ENCODE assay signal across 14 mouse cellular contexts in the genomic region with DNA sequence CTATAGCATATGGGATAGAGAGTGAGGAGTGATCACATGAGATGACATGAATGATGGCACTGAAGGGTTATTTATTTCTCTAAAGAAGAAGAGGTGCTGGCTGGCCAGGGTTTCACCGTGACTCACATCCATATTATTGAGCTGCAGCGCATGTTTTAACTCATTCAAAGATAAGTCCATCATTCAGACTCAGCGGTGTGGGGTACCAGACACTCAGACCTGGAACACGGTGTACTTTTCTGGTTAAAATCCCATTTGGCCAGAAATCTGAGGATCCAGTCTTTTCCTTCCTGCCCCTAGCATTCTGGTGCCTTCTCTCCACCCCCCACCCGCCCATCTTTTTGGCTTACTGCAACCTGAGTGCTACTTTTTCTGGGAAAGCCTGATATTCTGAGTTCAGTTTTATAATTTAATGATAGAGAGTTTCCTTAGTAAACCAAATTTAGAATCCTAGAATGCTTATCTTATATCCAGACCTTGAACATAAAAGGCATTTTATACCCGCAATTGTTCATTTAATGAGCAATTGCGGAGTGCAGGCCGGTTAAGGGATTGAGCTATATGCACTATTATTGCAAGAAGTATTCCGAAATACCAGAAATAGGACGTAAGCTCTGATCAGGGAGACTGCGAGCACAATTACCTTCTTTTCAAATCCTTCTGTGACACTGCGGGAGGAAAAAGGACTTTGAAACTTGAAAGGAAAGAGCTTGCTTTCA.
DNase-seq lines count a peak whose midpoint lies in the region; ATAC-seq lines count a peak whose summit lies in the region.
"Had no signal": no experiment of that assay in that cellular context is flagged by ENCODE, and none has a peak within 500 bp of the region (broad histone marks: within the 10 kb centered on the region; RNA-seq: fewer than 3 reads in every experiment).

No protein-coding gene starts in this region.

- peak overlapping the region; percentile 83 for H3K27ac ChIP-seq in hindbrain, embryonic 10.5 days
- no peak overlapping the region for H3K27ac ChIP-seq in hindbrain, embryonic 16.5 days (ENCODE audit: low read depth, low read length)
- peak overlapping the region; percentile 89 for H3K27ac ChIP-seq in forebrain, embryonic 10.5 days
- H3K27ac ChIP-seq in hindbrain, embryonic 15.5 days (replicated peaks), result peak overlapping the region; percentile 32
- peak overlapping the region; percentile 67 for H3K27ac ChIP-seq in midbrain, embryonic 14.5 days (replicated peaks; ENCODE audit: low read depth, low read length)
- H3K27ac ChIP-seq: embryonic facial prominence, embryonic 15.5 days had no signal

- no peak overlapping the region for H3K9ac ChIP-seq in hindbrain, embryonic 16.5 days (ENCODE audit: low read depth, low read length)
- no peak overlapping the region for H3K9ac ChIP-seq in hindbrain, embryonic 15.5 days
- H3K9ac ChIP-seq in midbrain, embryonic 14.5 days (replicated peaks; ENCODE audit: low read length), result no peak overlapping the region
- H3K9ac ChIP-seq: embryonic facial prominence, embryonic 15.5 days had no signal

- ATAC-seq in hindbrain, embryonic 16.5 days, result no peak
- no peak for ATAC-seq in hindbrain, embryonic 15.5 days (ENCODE audit: low FRiP score, low read depth)
- no peak; the same call in 1 of the 2 replicates for ATAC-seq in midbrain, embryonic 14.5 days (ENCODE audit: low FRiP score, low TSS enrichment)

- peaks cover 88% of the 10 kb centered on the region for H3K4me1 ChIP-seq in hindbrain, embryonic 10.5 days (replicated peaks)
- peaks cover 29% of the 10 kb centered on the region for H3K4me1 ChIP-seq in hindbrain, embryonic 16.5 days (ENCODE audit: control insufficient read depth, insufficient read depth, low read depth, low read length)
- H3K4me1 ChIP-seq in forebrain, embryonic 10.5 days, result peaks cover 100% of the 10 kb centered on the region
- H3K4me1 ChIP-seq in hindbrain, embryonic 15.5 days (replicated peaks), result peaks cover 45% of the 10 kb centered on the region
- H3K4me1 ChIP-seq in midbrain, embryonic 14.5 days (ENCODE audit: control insufficient read depth, insufficient read depth, low read length), result peaks cover 51% of the 10 kb centered on the region

- no peak overlapping the region for H3K4me2 ChIP-seq in hindbrain, embryonic 16.5 days (ENCODE audit: low read length)
- no peak overlapping the region for H3K4me2 ChIP-seq in hindbrain, embryonic 15.5 days
- peak overlapping the region; percentile 16 for H3K4me2 ChIP-seq in midbrain, embryonic 14.5 days (ENCODE audit: low read length)
- H3K4me2 ChIP-seq: embryonic facial prominence, embryonic 15.5 days; heart, embryonic 11.5 days had no signal

- no peaks in the 10 kb centered on the region for H3K27me3 ChIP-seq in hindbrain, embryonic 10.5 days (ENCODE audit: insufficient read depth, poor library complexity, severe bottlenecking)
- H3K27me3 ChIP-seq in hindbrain, embryonic 16.5 days (replicated peaks; ENCODE audit: control insufficient read depth, insufficient read depth, low read length), result no peaks in the 10 kb centered on the region
- H3K27me3 ChIP-seq in forebrain, embryonic 10.5 days (ENCODE audit: poor library complexity, severe bottlenecking), result no peaks in the 10 kb centered on the region
- no peaks in the 10 kb centered on the region for H3K27me3 ChIP-seq in hindbrain, embryonic 15.5 days
- no peaks in the 10 kb centered on the region for H3K27me3 ChIP-seq in midbrain, embryonic 14.5 days (ENCODE audit: control insufficient read depth, insufficient read depth, low read length)
- H3K27me3 ChIP-seq: embryonic facial prominence, embryonic 15.5 days had no signal

- H3K9me3 ChIP-seq in hindbrain, embryonic 10.5 days, result no peaks in the 10 kb centered on the region
- H3K9me3 ChIP-seq in hindbrain, embryonic 16.5 days (ENCODE audit: control insufficient read depth, low read length), result no peaks in the 10 kb centered on the region
- no peaks in the 10 kb centered on the region for H3K9me3 ChIP-seq in forebrain, embryonic 10.5 days
- H3K9me3 ChIP-seq in hindbrain, embryonic 15.5 days, result no peaks in the 10 kb centered on the region
- H3K9me3 ChIP-seq in midbrain, embryonic 14.5 days (ENCODE audit: control insufficient read depth, low read length), result no peaks in the 10 kb centered on the region
- H3K9me3 ChIP-seq: embryonic facial prominence, embryonic 15.5 days; G1E had no signal

- WGBS in hindbrain, embryonic 10.5 days, result 35% methylated on average over 12 of the region's 12 CpGs
- 27% methylated on average over 12 of the region's 12 CpGs for WGBS in hindbrain, embryonic 16.5 days
- 25% methylated on average over 12 of the region's 12 CpGs for WGBS in forebrain, embryonic 10.5 days
- 27% methylated on average over 12 of the region's 12 CpGs for WGBS in hindbrain, embryonic 15.5 days
- 10% methylated on average over 12 of the region's 12 CpGs for WGBS in midbrain, embryonic 14.5 days

- peaks cover 2% of the 10 kb centered on the region; the same call in 1 of the 2 replicates for H3K36me3 ChIP-seq in hindbrain, embryonic 10.5 days
- H3K36me3 ChIP-seq in hindbrain, embryonic 16.5 days (ENCODE audit: control insufficient read depth, insufficient read depth, low read length), result no peaks in the 10 kb centered on the region
- peaks cover 9% of the 10 kb centered on the region for H3K36me3 ChIP-seq in forebrain, embryonic 10.5 days (replicated peaks)
- no peaks in the 10 kb centered on the region for H3K36me3 ChIP-seq in hindbrain, embryonic 15.5 days
- H3K36me3 ChIP-seq in midbrain, embryonic 14.5 days (ENCODE audit: control insufficient read depth, insufficient read depth, low read length), result no peaks in the 10 kb centered on the region
- H3K36me3 ChIP-seq: embryonic facial prominence, embryonic 15.5 days; G1E had no signal

- no peak overlapping the region for H3K4me3 ChIP-seq in hindbrain, embryonic 10.5 days
- no peak overlapping the region for H3K4me3 ChIP-seq in hindbrain, embryonic 16.5 days (ENCODE audit: low read length)
- H3K4me3 ChIP-seq in forebrain, embryonic 10.5 days, result peak overlapping the region; percentile 32
- H3K4me3 ChIP-seq in hindbrain, embryonic 15.5 days, result no peak overlapping the region
- no peak overlapping the region for H3K4me3 ChIP-seq in midbrain, embryonic 14.5 days (replicated peaks; ENCODE audit: low read depth, low read length)
- H3K4me3 ChIP-seq: embryonic facial prominence, embryonic 15.5 days had no signal

- DNase-seq in hindbrain, embryonic 10.5 days (ENCODE audit: low spot score), result no peak
- DNase-seq in forebrain, embryonic 10.5 days (ENCODE audit: extremely low spot score, low spot score), result no peak
- peak; percentile 37 for DNase-seq in midbrain, embryonic 14.5 days
- DNase-seq in lung, postnatal 25 days (ENCODE audit: low spot score), result no peak
- DNase-seq in adrenal gland, postnatal 4 days (ENCODE audit: low spot score in 2 of 2), result no peak
- DNase-seq in right cerebral cortex, postnatal 10 days (ENCODE audit: low spot score in 2 of 2), result no peak
- DNase-seq: adrenal gland, postnatal 36 days; cerebellum, adult 11-12 months; spleen, adult 18-20 months had no signal
